Mouse (Mus musculus): Measurements from ENCODE around the gene Pif1. TPM values are rescaled to one million over a fixed set of nuclear protein-coding genes. Genes with fewer than 3 reads are reported as not detected.

The Pif1 gene
- 0.44 TPM for polyA plus RNA-seq (2017; shearing (Covaris generic))

GRCm38 (mm10) chr9:65586406-65587269 lies at the start of gene Pif1:
Gene Pif1 (plus strand): TSS chr9:65587160.

GRCm38 (mm10) chr9:65579781-65580371 lies 7.1 kb upstream of the Pif1 start, which contains the start of gene Plekho2:
Gene Plekho2 (minus strand): TSS chr9:65580040.

GRCm38 (mm10) chr9:65629025-65629766 lies 42.2 kb downstream of the Pif1 start, which contains the start of gene Rbpms2:
Gene Rbpms2 (plus strand): TSS chr9:65629648.

Other genes starting within 250 kb of the Pif1 start
- gene Pdcd7, start 241.1 kb upstream of the Pif1 start, polyA plus RNA-seq (2017; shearing (Covaris generic)): 32.8 TPM
- 0.17 TPM for gene Ubap1l, start 226.1 kb upstream of the Pif1 start, polyA plus RNA-seq (2017; shearing (Covaris generic))
- gene Kbtbd13, start 195.5 kb upstream of the Pif1 start, polyA plus RNA-seq (2017; shearing (Covaris generic)): not detected
- gene Rasl12, start 188.7 kb upstream of the Pif1 start, polyA plus RNA-seq (2017; shearing (Covaris generic)): not detected
- not detected for gene Slc51b, start 164.2 kb upstream of the Pif1 start, polyA plus RNA-seq (2017; shearing (Covaris generic))
- gene Mtfmt, start 151.4 kb upstream of the Pif1 start, polyA plus RNA-seq (2017; shearing (Covaris generic)): 36.4 TPM
- 135 TPM for gene Spg21, start 126.2 kb upstream of the Pif1 start, polyA plus RNA-seq (2017; shearing (Covaris generic))
- gene Ankdd1a, start 67.0 kb upstream of the Pif1 start, polyA plus RNA-seq (2017; shearing (Covaris generic)): not detected
- gene Plekho2, start 7.1 kb upstream of the Pif1 start, polyA plus RNA-seq (2017; shearing (Covaris generic)): 53.8 TPM
- 0.60 TPM for gene Rbpms2, start 42.5 kb downstream of the Pif1 start, polyA plus RNA-seq (2017; shearing (Covaris generic))
- 102 TPM for gene Oaz2, start 80.8 kb downstream of the Pif1 start, polyA plus RNA-seq (2017; shearing (Covaris generic))
- 6.0 TPM for gene Zfp609, start 240.4 kb downstream of the Pif1 start, polyA plus RNA-seq (2017; shearing (Covaris generic))

Data from CD4-positive, CD25-positive, alpha-beta regulatory T cell (primary cell).